Mouse (Mus musculus): ENCODE results near the gene Ncapd2. TPM values are rescaled to one million over a fixed set of nuclear protein-coding genes. Genes with fewer than 3 reads are reported as not detected.

Gene Ncapd2
- total RNA-seq, 1 experiment, result 159 TPM

DNA sequence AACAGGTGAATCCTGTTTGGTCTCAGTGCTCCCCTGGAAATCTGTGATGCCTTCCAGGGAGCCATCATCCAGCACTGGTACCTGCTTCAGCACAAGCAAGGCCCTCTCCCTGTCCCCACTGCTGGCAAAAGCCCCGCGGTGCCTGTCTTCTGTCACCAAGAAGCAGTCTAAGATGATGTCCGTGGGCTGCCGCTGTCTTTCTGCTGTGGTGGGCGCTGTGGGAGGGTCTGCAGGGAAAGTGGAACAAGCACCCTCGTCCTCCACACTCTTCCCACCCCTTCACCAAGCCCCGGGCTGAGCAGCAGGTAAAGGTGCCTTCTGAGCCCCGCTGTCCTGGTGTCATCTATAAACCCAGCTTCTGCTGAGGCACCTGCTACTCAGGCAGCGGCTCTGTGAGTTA is 39.1 kb upstream of the Ncapd2 start:
- H3K9me3 ChIP-seq (ENCODE audit: control insufficient read depth, insufficient read depth, low read depth, low read length), result no peaks in the 10 kb centered on the region
- no peak for DNase-seq (ENCODE audit: low read depth, low spot score)
- H3K36me3 ChIP-seq (ENCODE audit: control insufficient read depth, insufficient read depth, low read length, poor library complexity, severe bottlenecking), result no peaks in the 10 kb centered on the region
- no peak overlapping the region for H3K27ac ChIP-seq (ENCODE audit: insufficient read depth, low read depth, low read length, poor library complexity, severe bottlenecking)
- H3K4me1 ChIP-seq (ENCODE audit: control insufficient read depth in 2 of 2, insufficient read depth in 2 of 2, low read length in 2 of 2, poor library complexity in 1 of 2), result peaks cover 3 to 14% of the 10 kb centered on the region in 2 experiments; a peak in 3 of 4 replicates
- TF ChIP-seq MAFK (IDR thresholded peaks at IDR 0.05; ENCODE audit: insufficient read depth, low read depth, low read length) (no peak), ZC3H11A (IDR thresholded peaks at IDR 0.05; ENCODE audit: borderline replicate concordance, low read depth, low read length) (no peak), HCFC1 (IDR thresholded peaks at IDR 0.05; ENCODE audit: borderline replicate concordance, insufficient read depth, low read length) (no peak), CHD2 (IDR thresholded peaks at IDR 0.05; ENCODE audit: low read depth, low read length) (no peak), ZNF384 (IDR thresholded peaks at IDR 0.05; ENCODE audit: low read depth, low read length) (no peak)
- no peak overlapping the region for H3K9ac ChIP-seq (ENCODE audit: insufficient read depth, low read depth, low read length, poor library complexity, severe bottlenecking)
- in situ Hi-C loops (cut with MboI; ENCODE audit: low sequenced_read_pairs in 2 of 2, unreplicated experiment in 2 of 2), result no loop called here
- no peak overlapping the region for H3K4me3 ChIP-seq (ENCODE audit: insufficient read depth in 1 of 2, low read depth in 1 of 2, low read length in 2 of 2, poor library complexity in 1 of 2, severe bottlenecking in 1 of 2)

DNA sequence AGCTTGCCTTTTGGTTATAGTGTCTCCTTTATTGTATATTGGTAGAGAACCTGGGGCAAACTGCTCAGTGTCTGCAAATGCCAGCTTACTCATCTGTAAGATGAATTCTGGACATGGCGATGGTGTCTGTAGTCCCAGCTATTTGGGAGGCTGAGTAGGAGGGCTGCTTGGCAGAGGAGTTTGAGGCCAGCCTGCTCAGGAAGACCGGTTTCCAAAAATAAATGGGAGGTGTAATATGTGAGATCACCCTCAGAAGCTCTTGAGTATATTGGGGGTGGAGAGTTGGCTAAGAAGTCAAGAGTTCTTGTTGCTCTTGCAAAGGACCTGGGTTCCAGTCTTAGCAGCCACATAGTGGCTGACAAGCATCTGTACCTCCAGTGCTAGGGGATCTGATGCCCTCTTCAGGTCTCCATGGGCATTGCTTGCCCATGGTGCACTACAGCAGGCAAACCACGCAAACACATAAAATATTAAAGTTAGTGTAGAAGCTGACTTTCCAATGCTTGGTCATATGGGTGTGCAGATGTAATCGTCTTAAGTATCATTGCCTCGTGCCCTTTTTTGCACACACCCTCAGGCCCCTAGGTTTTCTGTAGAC is 34.1 kb upstream of the Ncapd2 start:
- H3K27ac ChIP-seq (ENCODE audit: insufficient read depth, low read depth, low read length, poor library complexity, severe bottlenecking), result no peak overlapping the region
- in situ Hi-C loops (cut with MboI; ENCODE audit: low sequenced_read_pairs in 2 of 2, unreplicated experiment in 2 of 2), result no loop called here
- DNase-seq (ENCODE audit: low read depth, low spot score), result no peak
- TF ChIP-seq ZNF384 (IDR thresholded peaks at IDR 0.05; ENCODE audit: low read depth, low read length) (no peak), MAFK (IDR thresholded peaks at IDR 0.05; ENCODE audit: insufficient read depth, low read depth, low read length) (no peak), CHD2 (IDR thresholded peaks at IDR 0.05; ENCODE audit: low read depth, low read length) (no peak), HCFC1 (IDR thresholded peaks at IDR 0.05; ENCODE audit: borderline replicate concordance, insufficient read depth, low read length) (no peak), ZC3H11A (IDR thresholded peaks at IDR 0.05; ENCODE audit: borderline replicate concordance, low read depth, low read length) (no peak)
- H3K36me3 ChIP-seq (ENCODE audit: control insufficient read depth, insufficient read depth, low read length, poor library complexity, severe bottlenecking), result no peaks in the 10 kb centered on the region
- H3K9ac ChIP-seq (ENCODE audit: insufficient read depth, low read depth, low read length, poor library complexity, severe bottlenecking), result no peak overlapping the region
- peaks cover 0 to 4% of the 10 kb centered on the region in 2 experiments; a peak in 1 of 4 replicates for H3K4me1 ChIP-seq (ENCODE audit: control insufficient read depth in 2 of 2, insufficient read depth in 2 of 2, low read length in 2 of 2, poor library complexity in 1 of 2)
- H3K9me3 ChIP-seq (ENCODE audit: control insufficient read depth, insufficient read depth, low read depth, low read length), result no peaks in the 10 kb centered on the region
- no peak overlapping the region for H3K4me3 ChIP-seq (ENCODE audit: insufficient read depth in 1 of 2, low read depth in 1 of 2, low read length in 2 of 2, poor library complexity in 1 of 2, severe bottlenecking in 1 of 2)

DNA sequence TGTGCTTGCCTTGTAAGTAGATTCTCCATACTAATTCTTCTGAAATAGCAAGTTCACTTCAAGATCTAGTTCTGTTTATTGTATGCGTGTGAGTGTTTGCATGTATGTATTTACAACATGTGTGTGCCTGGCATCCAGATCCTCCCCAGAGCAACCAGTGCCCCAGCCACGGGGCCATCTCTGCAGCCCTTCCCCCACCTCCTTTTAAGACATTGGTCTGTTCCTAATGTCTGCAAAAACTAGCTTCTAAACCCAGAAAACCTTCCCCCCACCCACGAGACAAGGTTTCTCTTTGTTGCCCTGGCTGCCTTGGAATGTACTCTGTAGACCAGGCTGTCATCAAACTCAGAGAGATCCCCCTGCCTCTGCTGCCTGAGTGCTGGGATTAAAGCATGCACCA is 31.1 kb upstream of the Ncapd2 start:
- Histone ChIP-seq H3K9ac (ENCODE audit: insufficient read depth, low read depth, low read length, poor library complexity, severe bottlenecking) (no peak overlapping the region), H3K4me1 (ENCODE audit: control insufficient read depth in 2 of 2, insufficient read depth in 2 of 2, low read length in 2 of 2, poor library complexity in 1 of 2) (peaks cover 0 to 5% of the 10 kb centered on the region in 2 experiments; a peak in 1 of 4 replicates), H3K9me3 (ENCODE audit: control insufficient read depth, insufficient read depth, low read depth, low read length) (no peaks in the 10 kb centered on the region), H3K4me3 (ENCODE audit: insufficient read depth in 1 of 2, low read depth in 1 of 2, low read length in 2 of 2, poor library complexity in 1 of 2, severe bottlenecking in 1 of 2) (no peak overlapping the region), H3K27ac (ENCODE audit: insufficient read depth, low read depth, low read length, poor library complexity, severe bottlenecking) (no peak overlapping the region), H3K36me3 (ENCODE audit: control insufficient read depth, insufficient read depth, low read length, poor library complexity, severe bottlenecking) (peaks cover 5% of the 10 kb centered on the region; the same call in 1 of the 2 replicates)
- TF ChIP-seq HCFC1 (IDR thresholded peaks at IDR 0.05; ENCODE audit: borderline replicate concordance, insufficient read depth, low read length) (no peak), CHD2 (IDR thresholded peaks at IDR 0.05; ENCODE audit: low read depth, low read length) (no peak), MAFK (IDR thresholded peaks at IDR 0.05; ENCODE audit: insufficient read depth, low read depth, low read length) (no peak), ZNF384 (IDR thresholded peaks at IDR 0.05; ENCODE audit: low read depth, low read length) (no peak), ZC3H11A (IDR thresholded peaks at IDR 0.05; ENCODE audit: borderline replicate concordance, low read depth, low read length) (no peak)
- no peak for DNase-seq (ENCODE audit: low read depth, low spot score)
- in situ Hi-C loops (cut with MboI; ENCODE audit: low sequenced_read_pairs in 2 of 2, unreplicated experiment in 2 of 2), result no loop called here

DNA sequence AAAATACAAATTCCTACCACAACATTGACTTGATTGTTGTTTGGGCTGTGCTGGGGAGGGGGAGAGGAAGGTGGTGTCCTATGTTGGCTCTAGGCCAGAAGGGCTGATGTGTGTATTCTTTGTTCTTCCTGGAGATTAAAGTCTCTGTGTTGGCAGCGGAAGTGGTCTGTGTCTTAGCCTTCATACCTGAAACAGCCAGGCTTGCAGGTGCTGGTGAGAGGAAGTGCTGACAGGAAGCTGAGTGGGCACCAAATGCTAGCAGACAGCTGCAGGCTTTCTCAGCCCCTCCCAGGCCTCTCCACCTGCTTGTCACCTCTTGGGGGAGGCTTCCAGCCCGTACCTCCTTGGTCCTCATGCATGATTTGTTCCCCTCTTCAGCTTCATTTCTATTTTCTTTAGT is 30.6 kb upstream of the Ncapd2 start:
- Histone ChIP-seq H3K9ac (ENCODE audit: insufficient read depth, low read depth, low read length, poor library complexity, severe bottlenecking) (no peak overlapping the region), H3K36me3 (ENCODE audit: control insufficient read depth, insufficient read depth, low read length, poor library complexity, severe bottlenecking) (peaks cover 5% of the 10 kb centered on the region; the same call in 1 of the 2 replicates), H3K4me1 (ENCODE audit: control insufficient read depth in 2 of 2, insufficient read depth in 2 of 2, low read length in 2 of 2, poor library complexity in 1 of 2) (peaks cover 0 to 5% of the 10 kb centered on the region in 2 experiments; a peak in 1 of 4 replicates), H3K27ac (ENCODE audit: insufficient read depth, low read depth, low read length, poor library complexity, severe bottlenecking) (no peak overlapping the region), H3K9me3 (ENCODE audit: control insufficient read depth, insufficient read depth, low read depth, low read length) (no peaks in the 10 kb centered on the region), H3K4me3 (ENCODE audit: insufficient read depth in 1 of 2, low read depth in 1 of 2, low read length in 2 of 2, poor library complexity in 1 of 2, severe bottlenecking in 1 of 2) (no peak overlapping the region)
- DNase-seq (ENCODE audit: low read depth, low spot score), result no peak
- TF ChIP-seq CHD2 (IDR thresholded peaks at IDR 0.05; ENCODE audit: low read depth, low read length) (no peak), ZNF384 (IDR thresholded peaks at IDR 0.05; ENCODE audit: low read depth, low read length) (no peak), MAFK (IDR thresholded peaks at IDR 0.05; ENCODE audit: insufficient read depth, low read depth, low read length) (no peak), HCFC1 (IDR thresholded peaks at IDR 0.05; ENCODE audit: borderline replicate concordance, insufficient read depth, low read length) (no peak), ZC3H11A (IDR thresholded peaks at IDR 0.05; ENCODE audit: borderline replicate concordance, low read depth, low read length) (no peak)
- in situ Hi-C loops (cut with MboI; ENCODE audit: low sequenced_read_pairs in 2 of 2, unreplicated experiment in 2 of 2), result no loop called here

Data from ES-E14 (cell line).